Mouse (Mus musculus) neural tube, embryonic 11.5 days (tissue): ENCODE data around the gene Fam57a. TPM values are rescaled to one million over a fixed set of nuclear protein-coding genes. Genes with fewer than 3 reads are reported as not detected.
A peak's percentile ranks its signal among the peaks of the same experiment; 100 is the strongest.
"Not testable (repeated sequence)": the region's sequence is repeated elsewhere in the genome, so short reads cannot be mapped to it uniquely, and the experiment has no call there.

Source experiments
- ATAC-seq: fragments of 200-750 bp; cut with Nextera tagmentation; 2 replicates; pipeline ENCODE4 v1.8.0; 2017; ENCODE audit warnings: moderate number of reproducible peaks, mild to moderate bottlenecking, moderate TSS enrichment, moderate library complexity; ENCODE audit not compliant: insufficient read depth, low FRiP score, low TSS enrichment
- DNase-seq: peaks from one replicate; pipeline ENCODE4 v3.0.0-alpha.2; 2015; ENCODE audit warnings: low spot score
- H3K27ac ChIP-seq: fragments of 300-500 bp; sonication (generic); 2 replicates; pipeline ENCODE4 v1.5.1; 2014; ENCODE audit warnings: low read depth, mild to moderate bottlenecking, low read length
- H3K27me3 ChIP-seq: fragments of 300-500 bp; sonication (generic); 2 replicates; pipeline ENCODE4 v1.6.1; 2014; ENCODE audit warnings: mild to moderate bottlenecking, low read length, mixed read lengths; ENCODE audit not compliant: control insufficient read depth, insufficient read depth
- H3K36me3 ChIP-seq: fragments of 300-500 bp; sonication (generic); 2 replicates; pipeline ENCODE4 v1.6.1; 2014; ENCODE audit warnings: mild to moderate bottlenecking, low read length, moderate library complexity, mixed read lengths; ENCODE audit not compliant: control insufficient read depth, insufficient read depth
- H3K4me1 ChIP-seq: fragments of 300-500 bp; sonication (generic); 2 replicates; pipeline ENCODE4 v1.6.1; 2014; ENCODE audit warnings: low read length, mixed read lengths; ENCODE audit not compliant: control insufficient read depth, insufficient read depth
- H3K4me2 ChIP-seq: fragments of 300-500 bp; sonication (generic); 2 replicates; pipeline ENCODE4 v1.6.1; 2014; ENCODE audit warnings: low read depth, mild to moderate bottlenecking, moderate library complexity
- H3K4me3 ChIP-seq: fragments of 300-500 bp; sonication (generic); 2 replicates; pipeline ENCODE4 v1.5.1; 2014; ENCODE audit warnings: low read depth, low read length
- H3K9ac ChIP-seq: fragments of 300-500 bp; sonication (generic); 2 replicates; pipeline ENCODE4 v1.6.1; 2014; ENCODE audit warnings: mild to moderate bottlenecking, low read length
- H3K9me3 ChIP-seq: fragments of 300-500 bp; sonication (generic); 2 replicates; pipeline ENCODE4 v1.6.1; 2016; ENCODE audit warnings: low read length; ENCODE audit not compliant: control insufficient read depth
- WGBS: fragments of 180-500 bp; shearing (Covaris S2); extraction: QIAGEN DNeasy Blood & Tissue Kit; methylation state at CpG from one replicate; pipeline ENCODE4 v1.1.7; 2014; 5-methylcytosine and 5-hydroxymethylcytosine counted together
- polyA plus RNA-seq: library from polyadenylated mRNA; unstranded; fragments of >200 nt; fragmentation: Nextera tagmentation; extraction: Ambion mirVana; gene quantifications from 2 replicates; pipeline ENCODE4 v1.2.1, GENCODE M21; 2014

The Fam57a gene
- polyA plus RNA-seq, 1 experiment from 2014 or later, result 37.2 TPM

DNA sequence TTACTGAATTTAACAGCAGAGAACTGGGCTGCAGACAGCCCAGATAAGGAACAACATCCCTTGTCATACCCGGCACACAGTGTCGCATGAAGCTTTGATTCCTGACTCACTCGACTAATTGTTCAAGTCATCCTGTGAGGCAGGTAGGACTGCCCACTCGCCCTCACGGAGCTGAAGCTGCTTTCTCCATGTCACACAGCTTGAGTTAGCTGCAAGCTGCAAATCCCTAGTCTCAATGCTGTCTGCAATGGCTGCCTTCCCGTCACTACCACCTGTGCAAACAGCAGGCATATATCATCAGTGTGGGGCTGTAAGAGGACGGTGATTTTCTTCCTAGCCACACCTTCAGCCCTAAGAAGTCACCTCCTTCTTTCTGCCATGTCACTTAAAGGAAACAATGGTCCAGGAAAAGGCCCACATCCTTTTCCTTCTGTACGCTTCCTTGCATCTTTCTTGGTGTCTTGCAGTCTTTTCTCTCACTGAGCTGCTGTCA, 17.6 kb downstream of the Fam57a start:
- WGBS, result 50% methylated on average over 8 of the region's 8 CpGs
- DNase-seq, result no peak
- H3K4me2 ChIP-seq, result no peak overlapping the region

DNA sequence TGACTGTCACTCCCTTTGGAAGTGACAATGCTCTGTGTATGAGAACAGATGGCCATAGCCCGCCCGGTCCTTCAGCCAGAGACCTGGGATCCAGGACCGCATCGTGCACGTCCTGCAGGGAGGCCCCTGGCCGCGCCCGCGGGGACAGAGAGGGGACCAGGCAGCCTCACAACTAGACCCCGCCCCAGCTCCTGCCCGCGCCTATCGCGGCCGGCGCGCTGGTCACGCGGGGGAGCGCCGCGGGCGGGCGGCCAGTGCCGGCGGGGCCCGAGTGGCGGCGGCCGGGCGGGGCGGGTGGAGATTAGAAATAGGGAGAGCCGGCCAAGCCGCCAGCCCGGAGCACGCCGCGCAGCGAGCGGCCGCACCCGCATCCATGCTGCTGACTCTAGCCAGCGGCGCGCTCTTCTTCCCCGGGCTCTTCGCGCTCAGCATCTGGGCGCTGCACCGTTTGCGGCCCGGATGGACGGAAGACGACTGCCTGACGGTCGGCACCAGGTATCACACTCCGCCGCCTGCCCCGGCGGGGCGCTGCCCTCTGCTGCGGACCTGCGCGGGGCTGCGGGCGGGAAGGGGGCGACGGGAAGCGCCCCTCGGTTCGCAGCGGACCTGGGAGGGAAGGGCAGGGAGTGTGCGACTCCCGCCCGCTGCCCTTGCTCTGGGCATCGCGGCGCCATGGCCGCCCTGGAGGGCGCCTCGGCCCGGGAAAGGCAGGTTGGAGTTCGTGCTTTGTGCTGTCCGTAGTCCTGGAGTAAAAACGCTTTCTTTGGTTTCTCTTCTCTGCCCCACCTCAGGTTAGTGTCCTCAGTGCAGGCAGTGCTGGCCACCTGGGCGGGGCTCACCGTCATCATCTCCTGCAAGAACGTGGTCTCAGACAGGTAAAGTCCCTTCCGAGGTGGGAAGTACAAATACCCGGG, 22.5 kb downstream of the Fam57a start:
- H3K9ac ChIP-seq, result peak overlapping the region; percentile 66
- H3K27me3 ChIP-seq, result no peaks in the 10 kb centered on the region; the same call in 1 of the 2 replicates
- H3K9me3 ChIP-seq, result no peaks in the 10 kb centered on the region
- peak overlapping the region; percentile 48 for H3K4me3 ChIP-seq
- peak; percentile 96 for ATAC-seq
- H3K4me2 ChIP-seq, result peak overlapping the region; percentile 61
- no peaks in the 10 kb centered on the region for H3K36me3 ChIP-seq
- under 1% methylated on average over 68 of the region's 90 CpGs for WGBS
- DNase-seq, result peak; percentile 89
- H3K27ac ChIP-seq, result peak overlapping the region; percentile 3; the same call in 1 of the 2 replicates
- peaks cover 8% of the 10 kb centered on the region; the same call in 1 of the 2 replicates for H3K4me1 ChIP-seq

More for the DNA sequence above, 17.6 kb downstream of the Fam57a start:
- no peak for ATAC-seq
- no peak overlapping the region for H3K9ac ChIP-seq
- no peaks in the 10 kb centered on the region for H3K9me3 ChIP-seq
- no peak overlapping the region for H3K4me3 ChIP-seq
- H3K27ac ChIP-seq, result no peak overlapping the region
- 0 out of 2 replicates have a peak, but pooled peaks cover 2% of the 10 kb centered on the region for H3K4me1 ChIP-seq
- no peaks in the 10 kb centered on the region for H3K36me3 ChIP-seq
- H3K27me3 ChIP-seq, result no peaks in the 10 kb centered on the region; the same call in 1 of the 2 replicates

DNA sequence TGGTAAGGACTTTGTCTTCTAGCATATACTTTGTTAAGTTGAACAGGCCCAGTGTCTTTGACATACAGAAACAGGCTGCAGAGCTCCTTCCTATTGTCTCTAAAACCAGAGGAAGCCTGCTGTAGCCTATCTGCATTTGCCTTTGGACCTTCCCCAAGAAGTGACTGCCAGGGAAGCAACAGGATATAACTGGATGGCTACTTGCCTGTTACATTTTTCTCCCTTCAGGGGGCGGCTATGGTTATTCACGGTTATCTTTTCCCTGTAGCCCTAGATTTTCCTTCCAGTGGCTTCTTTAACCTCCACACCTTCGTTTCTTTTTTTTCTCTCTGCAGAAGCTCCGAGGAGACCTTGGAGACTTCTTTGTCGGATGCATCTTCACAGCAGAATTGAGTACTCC, 27.3 kb downstream of the Fam57a start:
- ATAC-seq, result no peak
- Histone ChIP-seq H3K9ac (no peak overlapping the region), H3K4me3 (no peak overlapping the region), H3K36me3 (peaks cover 4% of the 10 kb centered on the region; the same call in 1 of the 2 replicates), H3K27me3 (no peaks in the 10 kb centered on the region), H3K27ac (no peak overlapping the region), H3K4me1 (peaks cover 6% of the 10 kb centered on the region; the same call in 1 of the 2 replicates), H3K9me3 (no peaks in the 10 kb centered on the region), H3K4me2 (no peak overlapping the region)
- DNase-seq, result no peak
- 87% methylated on average over 5 of the region's 5 CpGs for WGBS

DNA sequence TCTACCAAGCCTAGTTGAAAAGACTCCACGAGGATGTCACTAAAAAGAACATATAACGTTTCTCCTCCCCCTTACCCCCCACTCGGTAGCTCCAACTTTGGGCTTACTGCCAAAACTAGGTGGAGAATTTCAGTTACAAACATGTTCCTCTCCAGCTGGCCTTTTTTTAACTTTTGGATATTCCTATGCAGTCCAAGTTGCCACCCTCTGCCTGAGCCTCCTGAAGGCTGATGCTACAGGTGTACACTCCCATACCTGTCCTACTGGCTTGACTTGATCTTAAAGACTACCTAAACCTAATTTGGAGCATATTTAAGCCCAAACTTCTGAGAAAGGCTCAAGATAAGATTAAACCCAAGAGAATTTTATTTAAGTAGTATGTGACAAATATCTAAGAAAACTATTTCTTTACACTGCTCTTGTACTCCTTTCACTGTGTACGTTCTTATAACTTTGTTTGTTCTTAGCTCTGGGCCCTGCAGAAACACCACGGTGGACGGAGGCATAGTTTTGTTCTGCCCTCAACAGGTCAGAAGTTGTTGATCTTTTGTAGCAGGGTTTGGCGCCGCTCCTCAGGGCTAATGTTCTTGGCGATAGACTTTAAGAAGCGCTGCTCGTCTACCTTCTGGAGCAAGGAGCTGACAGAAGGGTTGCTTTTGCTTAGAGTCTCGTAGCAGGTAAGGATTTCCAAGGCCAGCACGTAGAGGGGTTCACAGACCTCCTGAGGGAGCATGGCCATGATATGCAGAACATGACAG, 30.9 kb downstream of the Fam57a start:
- H3K27ac ChIP-seq, result no peak overlapping the region
- H3K4me3 ChIP-seq, result no peak overlapping the region
- no peaks in the 10 kb centered on the region for H3K9me3 ChIP-seq
- H3K4me1 ChIP-seq, result no peaks in the 10 kb centered on the region
- 94% methylated on average over 13 of the region's 13 CpGs for WGBS
- peaks cover 16% of the 10 kb centered on the region for H3K36me3 ChIP-seq
- no peak overlapping the region for H3K9ac ChIP-seq
- no peak overlapping the region for H3K4me2 ChIP-seq
- ATAC-seq (no peak), DNase-seq (no peak)
- H3K27me3 ChIP-seq, result no peaks in the 10 kb centered on the region

DNA sequence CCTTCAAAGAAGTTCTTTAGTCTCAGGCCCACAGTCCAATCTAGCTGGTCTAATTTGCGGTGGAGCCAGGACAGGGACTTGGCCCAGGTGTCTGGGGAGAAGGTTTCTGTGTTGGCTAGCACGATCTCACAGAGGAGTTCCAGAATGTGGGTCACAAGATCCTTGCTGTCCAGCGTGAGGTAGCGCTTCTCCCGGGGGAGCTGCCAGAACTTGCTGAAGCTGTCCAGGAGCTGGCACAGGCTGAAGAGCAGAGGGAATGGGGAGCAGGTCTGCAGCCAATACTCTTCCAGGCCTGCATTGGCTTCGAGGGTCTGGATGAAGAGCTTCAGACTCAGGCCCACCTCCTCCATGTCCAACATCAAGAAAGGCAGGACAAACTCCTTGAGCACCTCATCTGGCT, 32.1 kb downstream of the Fam57a start:
- not testable (repeated sequence) for H3K4me1 ChIP-seq, H3K4me2 ChIP-seq

DNA sequence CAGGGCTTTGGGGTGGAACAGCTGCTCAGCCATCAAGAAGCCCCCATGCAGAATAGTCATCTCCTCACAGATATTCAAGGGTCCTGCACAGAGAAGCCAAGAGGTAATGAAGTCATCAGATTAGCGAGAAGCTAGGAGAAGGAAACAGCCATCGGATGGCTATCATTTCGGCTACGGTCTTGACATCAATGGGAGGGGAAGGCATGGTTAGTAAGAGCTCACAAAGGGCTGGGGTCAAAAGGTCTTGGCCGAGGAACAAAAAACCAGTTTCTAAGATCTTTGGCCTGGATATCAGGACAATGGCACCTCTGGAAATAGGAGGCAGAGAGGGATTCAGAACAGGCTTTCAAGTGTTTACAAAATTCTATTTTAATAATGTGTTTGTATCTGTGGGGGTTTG, 34.4 kb downstream of the Fam57a start:
- H3K9ac ChIP-seq, result no peak overlapping the region
- ATAC-seq (no peak), DNase-seq (no peak)
- no peak overlapping the region for H3K4me3 ChIP-seq
- H3K36me3 ChIP-seq, result peaks cover 12% of the 10 kb centered on the region
- H3K9me3 ChIP-seq, result no peaks in the 10 kb centered on the region
- no peak overlapping the region for H3K27ac ChIP-seq
- H3K27me3 ChIP-seq, result no peaks in the 10 kb centered on the region
- 51% methylated on average over 5 of the region's 5 CpGs for WGBS
- H3K4me1 ChIP-seq, result no peaks in the 10 kb centered on the region
- H3K4me2 ChIP-seq, result no peak overlapping the region

More for the DNA sequence above, 32.1 kb downstream of the Fam57a start:
- 87% methylated on average over 5 of the region's 6 CpGs for WGBS
- H3K36me3 ChIP-seq, result peaks cover 16% of the 10 kb centered on the region
- not testable (repeated sequence) for ATAC-seq, H3K9me3 ChIP-seq, H3K9ac ChIP-seq, H3K27ac ChIP-seq, H3K27me3 ChIP-seq, H3K4me3 ChIP-seq, DNase-seq

DNA sequence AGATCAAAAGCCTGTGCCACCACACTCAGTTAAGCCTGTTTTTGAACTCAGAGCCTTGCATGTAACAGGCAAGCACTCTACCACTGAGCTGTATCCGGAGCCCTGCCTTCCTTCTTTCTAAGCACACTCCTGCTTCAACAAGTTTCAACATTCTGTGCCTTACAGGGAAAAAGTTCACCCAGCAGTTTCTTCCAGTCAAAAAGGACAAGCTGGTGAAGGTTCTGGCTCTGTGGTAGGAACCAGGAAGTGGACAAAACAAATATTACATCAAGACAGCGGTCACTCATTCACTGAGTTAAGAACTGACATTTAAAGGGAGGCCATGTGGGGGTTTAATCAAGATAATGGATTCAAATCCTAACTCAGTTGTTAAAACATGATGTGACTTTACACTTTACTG, 35.5 kb downstream of the Fam57a start:
- H3K27me3 ChIP-seq, result no peaks in the 10 kb centered on the region
- no peak for ATAC-seq
- H3K4me2 ChIP-seq, result no peak overlapping the region
- no peaks in the 10 kb centered on the region for H3K4me1 ChIP-seq
- 96% methylated on average over 2 of the region's 2 CpGs for WGBS
- H3K27ac ChIP-seq, result no peak overlapping the region
- peaks cover 12% of the 10 kb centered on the region for H3K36me3 ChIP-seq
- H3K9ac ChIP-seq, result no peak overlapping the region
- no peaks in the 10 kb centered on the region for H3K9me3 ChIP-seq
- H3K4me3 ChIP-seq, result no peak overlapping the region
- no peak for DNase-seq

DNA sequence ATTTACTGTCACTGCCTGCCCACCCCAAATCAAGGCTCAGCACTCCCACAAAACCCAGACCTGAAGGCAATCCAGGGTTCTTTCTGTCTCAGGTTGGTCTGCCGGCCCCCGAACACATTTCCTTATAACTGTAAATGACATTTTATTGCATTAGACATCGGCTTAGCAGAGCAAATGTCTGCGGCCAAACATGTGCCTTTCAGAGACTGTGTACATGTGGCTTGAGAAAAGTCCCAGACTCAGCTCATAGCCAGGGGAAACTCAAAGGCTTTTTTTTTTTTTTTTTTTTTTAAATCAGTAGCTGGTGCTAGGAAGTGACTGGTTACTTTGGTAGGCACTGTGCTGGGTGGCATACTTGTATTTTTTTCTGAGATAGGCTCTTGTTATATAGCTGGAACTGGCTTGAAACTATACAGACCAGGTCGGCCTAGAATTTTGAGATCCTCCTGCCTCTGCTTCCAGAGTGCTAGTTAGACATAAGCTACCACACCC, 36.6 kb downstream of the Fam57a start:
- Histone ChIP-seq H3K4me2 (peak overlapping the region; percentile 85), H3K4me3 (peak overlapping the region; percentile 83), H3K27ac (no peak overlapping the region), H3K27me3 (no peaks in the 10 kb centered on the region), H3K9ac (peak overlapping the region; percentile 95), H3K9me3 (no peaks in the 10 kb centered on the region), H3K4me1 (no peaks in the 10 kb centered on the region), H3K36me3 (peaks cover 12% of the 10 kb centered on the region)
- DNase-seq (no peak), ATAC-seq (no peak)
- WGBS, result 97% methylated on average over 5 of the region's 5 CpGs
